Mouse (Mus musculus): Measurements from ENCODE around the gene Ankrd53. TPM values are rescaled to one million over a fixed set of nuclear protein-coding genes. Genes with fewer than 3 reads are reported as not detected.

The Ankrd53 gene
- polyA plus RNA-seq, 2 experiments = 0.08 TPM; not detected in 1

DNA sequence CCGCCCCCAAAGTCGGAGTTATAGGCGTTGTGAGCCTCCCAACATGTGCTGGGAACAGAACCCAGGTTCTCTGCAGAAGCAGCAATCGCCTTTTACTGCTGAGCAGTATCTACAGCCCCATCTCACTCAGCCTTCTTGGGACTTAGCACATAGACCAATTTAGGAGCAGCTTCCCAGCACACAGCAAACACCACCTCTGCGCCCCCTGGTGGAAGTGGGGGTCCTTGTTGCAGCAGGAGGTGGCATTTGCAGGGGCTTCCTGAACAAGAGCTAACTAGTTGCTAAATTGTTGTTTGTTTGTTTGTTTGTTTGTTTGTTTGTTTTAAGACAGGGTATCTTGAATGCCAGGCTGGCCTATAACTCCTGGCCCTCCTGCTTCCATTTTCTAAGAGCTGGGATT, 31.3 kb upstream of the Ankrd53 start:
- Histone ChIP-seq H3K9ac (replicated peaks) (no peak overlapping the region), H3K27me3 (ENCODE audit: control insufficient read depth, insufficient read depth, low read length) (no peaks in the 10 kb centered on the region), H3K36me3 (replicated peaks; ENCODE audit: control insufficient read depth, insufficient read depth, low read depth) (no peaks in the 10 kb centered on the region), H3K4me2 (ENCODE audit: low read depth) (no peak overlapping the region), H3K4me3 (ENCODE audit: insufficient read depth in 1 of 2, low read depth in 2 of 2, low read length in 2 of 2) (no peak overlapping the region), H3K4me1 (replicated peaks; ENCODE audit: control insufficient read depth in 2 of 2, insufficient read depth in 2 of 2, low read length in 1 of 2) (no peaks in the 10 kb centered on the region), H3K9me3 (ENCODE audit: control insufficient read depth, low read length) (no peaks in the 10 kb centered on the region), H3K27ac (no peak overlapping the region)
- DNase-seq (ENCODE audit: low read depth in 3 of 3, low spot score in 3 of 3) = peak in 1 of 3 experiments; percentile 31
- WGBS (ENCODE audit: insufficient replicate concordance) = 11% methylated on average over 5 of the region's 5 CpGs
- TF ChIP-seq CTCF (IDR thresholded peaks at IDR 0.05; ENCODE audit: low read depth) (peak; percentile 86), EP300 (IDR thresholded peaks at IDR 0.05; ENCODE audit: low read depth) (no peak)
- ATAC-seq (ENCODE audit: insufficient read depth) = no peak

DNA sequence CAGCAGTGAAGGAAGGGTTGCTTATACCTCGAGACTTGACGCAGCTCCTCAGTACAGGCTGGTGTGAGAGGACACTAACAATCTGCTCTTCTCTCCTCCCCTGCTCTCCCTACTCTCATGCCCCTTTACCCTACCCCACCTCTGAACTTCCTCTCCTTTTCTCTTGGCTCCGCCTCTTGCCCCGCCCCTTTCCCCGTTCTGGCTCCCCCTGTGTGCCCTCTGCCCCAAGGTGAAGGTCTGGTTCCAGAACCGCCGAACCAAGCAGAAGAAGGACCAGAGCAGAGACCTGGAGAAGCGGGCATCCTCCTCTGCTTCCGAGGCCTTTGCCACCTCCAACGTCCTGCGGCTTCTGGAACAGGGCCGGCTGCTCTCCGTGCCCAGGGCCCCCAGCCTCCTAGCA, 25.1 kb upstream of the Ankrd53 start:
- Histone ChIP-seq H3K27ac (no peak overlapping the region), H3K4me1 (replicated peaks; ENCODE audit: control insufficient read depth in 2 of 2, insufficient read depth in 2 of 2, low read length in 1 of 2) (no peaks in the 10 kb centered on the region), H3K9ac (replicated peaks) (no peak overlapping the region), H3K4me3 (ENCODE audit: insufficient read depth in 1 of 2, low read depth in 2 of 2, low read length in 2 of 2) (no peak overlapping the region), H3K9me3 (ENCODE audit: control insufficient read depth, low read length) (no peaks in the 10 kb centered on the region), H3K36me3 (replicated peaks; ENCODE audit: control insufficient read depth, insufficient read depth, low read depth) (no peaks in the 10 kb centered on the region), H3K4me2 (ENCODE audit: low read depth) (no peak overlapping the region), H3K27me3 (ENCODE audit: control insufficient read depth, insufficient read depth, low read length) (no peaks in the 10 kb centered on the region)
- TF ChIP-seq CTCF (IDR thresholded peaks at IDR 0.05; ENCODE audit: low read depth) = no peak
- no peak for TF ChIP-seq EP300 (IDR thresholded peaks at IDR 0.05; ENCODE audit: low read depth)
- WGBS (ENCODE audit: insufficient replicate concordance) = 22% methylated on average over 13 of the region's 13 CpGs
- ATAC-seq (ENCODE audit: insufficient read depth) = no peak
- no peak for DNase-seq (ENCODE audit: low read depth in 3 of 3, low spot score in 3 of 3)

DNA sequence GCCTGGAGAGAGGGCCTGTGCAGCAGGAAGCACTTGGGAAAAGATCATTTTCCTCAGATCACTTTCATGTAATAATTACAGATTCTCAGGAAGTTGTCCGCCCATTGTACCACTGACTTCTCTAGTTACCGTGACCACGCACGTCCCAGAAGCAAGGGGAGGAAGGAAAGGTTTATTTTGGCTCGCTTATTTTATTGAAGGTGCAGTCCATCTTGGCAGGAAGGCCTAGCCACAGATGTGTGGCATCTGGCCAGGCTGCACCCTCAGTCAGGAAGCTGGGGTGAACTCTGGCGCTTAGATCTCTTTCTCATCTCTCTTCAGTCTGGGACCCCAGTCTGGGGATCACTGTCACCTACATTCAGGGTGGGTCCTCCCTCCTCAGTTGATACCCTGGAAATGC, 23.8 kb upstream of the Ankrd53 start:
- no peak overlapping the region for H3K4me3 ChIP-seq (ENCODE audit: insufficient read depth in 1 of 2, low read depth in 2 of 2, low read length in 2 of 2)
- H3K4me2 ChIP-seq (ENCODE audit: low read depth) = no peak overlapping the region
- H3K27ac ChIP-seq = no peak overlapping the region
- H3K9me3 ChIP-seq (ENCODE audit: control insufficient read depth, low read length) = no peaks in the 10 kb centered on the region
- no peaks in the 10 kb centered on the region for H3K4me1 ChIP-seq (replicated peaks; ENCODE audit: control insufficient read depth in 2 of 2, insufficient read depth in 2 of 2, low read length in 1 of 2)
- no peaks in the 10 kb centered on the region for H3K36me3 ChIP-seq (replicated peaks; ENCODE audit: control insufficient read depth, insufficient read depth, low read depth)
- ATAC-seq (ENCODE audit: insufficient read depth) (no peak), DNase-seq (ENCODE audit: low read depth in 3 of 3, low spot score in 3 of 3) (no peak)
- H3K9ac ChIP-seq (replicated peaks) = no peak overlapping the region
- no peak for TF ChIP-seq EP300 (IDR thresholded peaks at IDR 0.05; ENCODE audit: low read depth)
- TF ChIP-seq CTCF (IDR thresholded peaks at IDR 0.05; ENCODE audit: low read depth) = no peak
- no peaks in the 10 kb centered on the region for H3K27me3 ChIP-seq (ENCODE audit: control insufficient read depth, insufficient read depth, low read length)
- 26% methylated on average over 6 of the region's 6 CpGs for WGBS (ENCODE audit: insufficient replicate concordance)

DNA sequence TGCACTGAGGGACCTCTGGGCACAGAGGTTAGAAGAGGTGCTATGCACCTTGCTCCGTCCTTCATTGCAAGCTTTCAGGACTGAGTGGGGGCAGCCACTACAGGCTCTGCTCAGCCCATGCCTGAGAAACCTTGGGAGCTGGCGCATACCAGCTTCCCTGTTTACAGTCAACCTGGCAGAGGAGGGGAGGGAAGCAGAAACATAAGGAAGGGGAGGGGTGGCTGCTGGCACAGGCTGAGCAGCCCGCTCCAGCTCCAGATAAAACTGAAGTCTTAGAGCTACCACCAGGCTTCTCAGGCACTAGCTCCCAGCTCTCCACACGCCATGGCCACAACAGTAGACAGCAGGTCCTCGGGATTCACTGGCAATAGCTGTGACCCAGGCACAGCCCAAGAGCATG, 19.7 kb upstream of the Ankrd53 start, which contains the start of gene Atp6v1b1:
Gene Atp6v1b1 (plus strand): TSS at position 230 of the 400 bp plus-strand sequence.
- Histone ChIP-seq H3K4me3 (ENCODE audit: insufficient read depth in 1 of 2, low read depth in 2 of 2, low read length in 2 of 2) (no peak within 1 kb of the TSS), H3K27ac (no peak within 1 kb of the TSS), H3K9ac (replicated peaks) (no peak within 1 kb of the TSS), H3K4me1 (replicated peaks; ENCODE audit: control insufficient read depth in 2 of 2, insufficient read depth in 2 of 2, low read length in 1 of 2) (no peaks in the 10 kb centered on the region), H3K36me3 (replicated peaks; ENCODE audit: control insufficient read depth, insufficient read depth, low read depth) (no peaks in the 10 kb centered on the region), H3K9me3 (ENCODE audit: control insufficient read depth, low read length) (no peaks in the 10 kb centered on the region), H3K27me3 (ENCODE audit: control insufficient read depth, insufficient read depth, low read length) (no peaks in the 10 kb centered on the region), H3K4me2 (ENCODE audit: low read depth) (no peak within 1 kb of the TSS)
- no peak for DNase-seq (ENCODE audit: low read depth in 3 of 3, low spot score in 3 of 3)
- WGBS (ENCODE audit: insufficient replicate concordance) = 32% methylated on average over 5 of the region's 5 CpGs
- no peak for TF ChIP-seq EP300 (IDR thresholded peaks at IDR 0.05; ENCODE audit: low read depth)
- TF ChIP-seq CTCF (IDR thresholded peaks at IDR 0.05; ENCODE audit: low read depth) = no peak
- ATAC-seq (ENCODE audit: insufficient read depth) = no peak

DNA sequence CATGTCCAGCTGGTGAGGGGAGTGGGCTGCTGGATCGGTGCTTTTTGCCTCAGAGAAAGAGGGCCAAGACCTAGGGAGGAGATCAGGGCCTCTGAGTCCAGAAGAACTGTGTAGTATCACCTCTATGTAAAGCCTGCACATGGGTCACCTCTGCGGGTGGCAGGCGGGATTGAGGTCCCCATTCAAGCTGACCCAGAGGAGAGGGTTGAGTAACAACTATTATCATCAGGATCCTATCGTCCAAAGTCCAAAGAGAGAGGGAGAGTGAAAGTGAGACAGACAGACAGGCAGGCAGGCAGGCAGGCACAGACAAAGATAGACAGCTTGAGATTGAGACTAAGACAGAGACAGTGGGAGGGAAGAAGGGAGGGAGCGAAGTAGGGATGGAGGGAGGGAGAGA, 19.2 kb upstream of the Ankrd53 start:
- Histone ChIP-seq H3K9ac (replicated peaks) (no peak overlapping the region), H3K4me2 (ENCODE audit: low read depth) (no peak overlapping the region), H3K4me1 (replicated peaks; ENCODE audit: control insufficient read depth in 2 of 2, insufficient read depth in 2 of 2, low read length in 1 of 2) (no peaks in the 10 kb centered on the region), H3K4me3 (ENCODE audit: insufficient read depth in 1 of 2, low read depth in 2 of 2, low read length in 2 of 2) (no peak overlapping the region), H3K36me3 (replicated peaks; ENCODE audit: control insufficient read depth, insufficient read depth, low read depth) (no peaks in the 10 kb centered on the region), H3K9me3 (ENCODE audit: control insufficient read depth, low read length) (no peaks in the 10 kb centered on the region), H3K27me3 (ENCODE audit: control insufficient read depth, insufficient read depth, low read length) (no peaks in the 10 kb centered on the region), H3K27ac (no peak overlapping the region)
- ATAC-seq (ENCODE audit: insufficient read depth) (no peak; the same call in 1 of the 2 replicates), DNase-seq (ENCODE audit: low read depth in 3 of 3, low spot score in 3 of 3) (no peak)
- WGBS (ENCODE audit: insufficient replicate concordance) = 50% methylated on average over 5 of the region's 5 CpGs
- no peak for TF ChIP-seq CTCF (IDR thresholded peaks at IDR 0.05; ENCODE audit: low read depth)
- no peak for TF ChIP-seq EP300 (IDR thresholded peaks at IDR 0.05; ENCODE audit: low read depth)
